Mouse (Mus musculus) kidney, postnatal 0 days (tissue): ENCODE data around the gene Clybl. TPM values are rescaled to one million over a fixed set of nuclear protein-coding genes. Genes with fewer than 3 reads are reported as not detected.

Source experiments
- ATAC-seq: fragments of 200-750 bp; cut with Nextera tagmentation; replicated peaks from 2 replicates; pipeline ENCODE4 v1.8.0; 2017; ENCODE audit warnings: low read depth, moderate number of reproducible peaks, moderate TSS enrichment, moderate library complexity; ENCODE audit not compliant: low FRiP score
- DNase-seq: peaks from one replicate; pipeline ENCODE4 v3.0.0-alpha.2; 2016; ENCODE audit warnings: low spot score
- H3K27ac ChIP-seq: fragments of 300-500 bp; sonication (generic); 2 replicates; pipeline ENCODE4 v1.5.1; 2014; ENCODE audit warnings: mild to moderate bottlenecking
- H3K27me3 ChIP-seq: fragments of 300-500 bp; sonication (generic); 2 replicates; pipeline ENCODE4 v1.6.1; 2014; ENCODE audit warnings: low read length, mixed read lengths; ENCODE audit not compliant: insufficient read depth
- H3K36me3 ChIP-seq: fragments of 300-500 bp; sonication (generic); 2 replicates; pipeline ENCODE4 v1.6.1; 2014; ENCODE audit warnings: low read length, mixed read lengths; ENCODE audit not compliant: insufficient read depth
- H3K4me1 ChIP-seq: fragments of 300-500 bp; sonication (generic); replicated peaks from 2 replicates; pipeline ENCODE4 v1.6.1; 2014; ENCODE audit warnings: antibody characterized with exemption, low read length, mixed read lengths; ENCODE audit not compliant: insufficient read depth
- H3K4me2 ChIP-seq: fragments of 300-500 bp; sonication (generic); 2 replicates; pipeline ENCODE4 v1.6.1; 2014; ENCODE audit warnings: mild to moderate bottlenecking, low read length, moderate library complexity, mixed read lengths
- H3K4me3 ChIP-seq: fragments of 300-500 bp; sonication (generic); replicated peaks from 2 replicates; pipeline ENCODE4 v1.5.1; 2014; ENCODE audit warnings: low read depth, low read length
- H3K9ac ChIP-seq: fragments of 300-500 bp; sonication (generic); 2 replicates; pipeline ENCODE4 v1.6.1; 2014; ENCODE audit warnings: low read depth, low read length
- H3K9me3 ChIP-seq: fragments of 300-500 bp; sonication (generic); replicated peaks from 2 replicates; pipeline ENCODE4 v1.6.1; 2016; ENCODE audit warnings: low read length, inconsistent platforms, mixed read lengths
- CTCF ChIP-seq: IDR thresholded peaks from 2 replicates; pipeline ENCODE4 v1.5.1; 2016; ENCODE audit warnings: antibody characterized with exemption, low read depth, mild to moderate bottlenecking, moderate library complexity
- WGBS: fragments of 180-500 bp; shearing (Covaris S2); extraction: QIAGEN DNeasy Blood & Tissue Kit; methylation state at CpG from one replicate; pipeline ENCODE4 v1.1.7; 2014; 5-methylcytosine and 5-hydroxymethylcytosine counted together
- polyA plus RNA-seq: library from polyadenylated mRNA; unstranded; fragments of >200 nt; fragmentation: Nextera tagmentation; extraction: Ambion mirVana; gene quantifications from 2 replicates; pipeline ENCODE4 v1.2.1, GENCODE M21; 2015

The Clybl gene
- polyA plus RNA-seq, 1 experiment from 2014 or later: 45.7 TPM

DNA sequence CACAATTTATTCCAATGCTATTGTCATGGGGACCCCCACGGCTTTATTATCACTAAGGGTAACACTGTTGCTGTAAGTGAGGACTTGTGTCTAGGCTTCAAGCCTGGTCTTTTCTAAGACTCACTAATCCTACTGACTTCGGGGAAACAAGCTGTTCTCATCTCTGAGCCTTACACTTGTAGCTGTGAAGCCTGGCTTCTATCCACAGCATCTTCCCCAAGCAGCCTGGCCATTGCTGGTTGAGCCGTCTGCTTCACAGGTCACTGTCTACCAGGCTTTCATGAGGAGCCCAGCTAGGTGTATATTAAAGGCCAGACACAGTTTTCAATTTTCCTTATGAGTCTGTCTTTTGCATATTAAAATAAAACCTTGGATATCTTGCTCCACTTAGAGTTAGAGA lies 177.1 kb downstream of the Clybl start:
- TF ChIP-seq CTCF: no peak
- no peak overlapping the region for H3K4me2 ChIP-seq
- no peak overlapping the region for H3K4me3 ChIP-seq
- H3K27ac ChIP-seq: no peak overlapping the region
- no peaks in the 10 kb centered on the region for H3K27me3 ChIP-seq
- DNase-seq: no peak
- no peaks in the 10 kb centered on the region; the same call in 1 of the 2 replicates for H3K4me1 ChIP-seq
- no peaks in the 10 kb centered on the region for H3K36me3 ChIP-seq
- ATAC-seq: no peak
- no peak overlapping the region for H3K9ac ChIP-seq
- 82% methylated on average over 3 of the region's 3 CpGs for WGBS
- H3K9me3 ChIP-seq: no peaks in the 10 kb centered on the region

DNA sequence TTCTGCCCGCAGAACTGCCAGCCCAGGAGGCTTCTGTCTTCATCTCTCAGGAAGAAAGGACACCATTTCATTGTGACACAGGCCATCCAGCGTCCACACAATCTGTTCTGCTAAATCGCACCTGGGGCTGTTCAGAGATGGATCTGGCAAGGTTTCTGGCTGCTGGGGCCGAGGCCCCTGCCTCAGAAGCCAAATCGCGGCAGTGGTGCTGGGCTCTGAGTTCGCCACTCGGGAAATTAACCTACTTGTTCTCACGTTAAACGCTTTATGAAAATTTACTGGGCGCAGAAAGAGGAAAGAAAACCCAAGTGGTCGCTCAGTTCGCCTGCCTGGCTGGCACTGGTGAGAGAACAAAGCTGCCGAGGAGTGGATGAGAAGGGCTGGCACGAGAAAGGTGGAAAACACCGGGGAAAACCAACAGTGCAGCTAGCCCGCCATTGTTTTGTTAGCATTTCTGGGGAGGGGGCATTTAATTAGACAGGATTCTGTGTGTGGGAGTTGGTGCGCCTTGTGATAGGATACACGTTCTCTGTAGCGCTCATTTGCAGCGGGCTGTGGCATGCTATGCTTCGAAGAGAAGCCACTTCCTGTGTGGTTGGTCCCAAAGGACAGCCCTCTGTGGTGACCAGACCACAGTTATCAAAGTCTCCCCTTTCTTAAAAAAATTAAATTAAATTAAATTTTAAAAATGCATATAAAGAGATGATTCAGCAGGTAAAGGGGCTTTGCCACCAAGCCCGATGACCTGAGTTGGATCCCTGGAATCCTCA lies 177.8 kb downstream of the Clybl start:
- no peak for TF ChIP-seq CTCF
- H3K9ac ChIP-seq: no peak overlapping the region
- no peak overlapping the region for H3K4me3 ChIP-seq
- H3K27ac ChIP-seq: no peak overlapping the region
- H3K4me2 ChIP-seq: no peak overlapping the region
- no peaks in the 10 kb centered on the region; the same call in 1 of the 2 replicates for H3K4me1 ChIP-seq
- ATAC-seq (no peak), DNase-seq (no peak)
- no peaks in the 10 kb centered on the region for H3K9me3 ChIP-seq
- WGBS: 72% methylated on average over 23 of the region's 23 CpGs
- no peaks in the 10 kb centered on the region for H3K27me3 ChIP-seq
- no peaks in the 10 kb centered on the region for H3K36me3 ChIP-seq

DNA sequence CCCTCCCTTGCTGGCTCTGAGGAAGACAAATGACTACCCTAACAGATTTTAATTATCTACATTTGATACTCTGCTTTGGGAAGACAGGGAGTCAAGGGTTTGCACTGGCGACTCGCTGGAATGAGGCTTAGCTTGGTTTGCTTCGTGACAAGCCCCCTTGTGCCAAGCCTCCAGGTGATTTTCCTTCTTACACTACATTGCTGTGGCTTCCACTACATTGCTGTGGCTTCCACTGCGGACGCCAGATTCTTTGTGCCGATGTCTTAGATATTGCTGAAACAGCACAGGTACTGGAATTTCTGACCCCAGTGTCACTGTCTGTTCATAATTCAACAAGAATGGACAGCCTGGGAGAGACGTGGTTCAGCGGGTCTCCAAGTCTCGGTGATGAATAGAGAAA lies 180.3 kb downstream of the Clybl start:
- peak; percentile 72 for DNase-seq
- 44% methylated on average over 9 of the region's 9 CpGs for WGBS
- no peak overlapping the region for H3K27ac ChIP-seq
- H3K4me1 ChIP-seq: peaks cover under 1% of the 10 kb centered on the region
- no peak for TF ChIP-seq CTCF
- no peak for ATAC-seq
- no peaks in the 10 kb centered on the region for H3K36me3 ChIP-seq
- H3K9me3 ChIP-seq: no peaks in the 10 kb centered on the region
- H3K27me3 ChIP-seq: no peaks in the 10 kb centered on the region
- H3K4me3 ChIP-seq: no peak overlapping the region
- H3K9ac ChIP-seq: no peak overlapping the region
- H3K4me2 ChIP-seq: no peak overlapping the region

DNA sequence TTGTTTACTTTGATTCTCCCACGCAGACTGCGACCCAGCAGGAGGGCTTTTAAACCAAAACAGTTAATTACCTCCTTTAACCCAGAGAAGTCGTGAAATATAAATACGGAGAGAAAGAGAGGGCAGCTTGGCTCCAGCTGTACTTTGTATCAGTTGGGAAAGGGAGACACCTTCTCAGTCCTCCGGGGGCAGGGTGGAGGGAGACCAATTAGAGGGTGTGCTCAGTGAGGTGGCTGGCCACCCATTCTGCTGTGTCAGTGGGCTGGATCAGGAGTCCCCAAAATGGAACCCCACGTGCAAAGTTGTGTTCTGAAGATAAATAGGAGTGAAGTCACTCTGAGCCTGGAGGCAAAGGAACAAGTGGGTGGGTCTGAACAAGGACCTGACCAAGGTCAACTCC lies 181.7 kb downstream of the Clybl start:
- no peak overlapping the region for H3K4me2 ChIP-seq
- no peak; the same call in 1 of the 2 replicates for ATAC-seq

DNA sequence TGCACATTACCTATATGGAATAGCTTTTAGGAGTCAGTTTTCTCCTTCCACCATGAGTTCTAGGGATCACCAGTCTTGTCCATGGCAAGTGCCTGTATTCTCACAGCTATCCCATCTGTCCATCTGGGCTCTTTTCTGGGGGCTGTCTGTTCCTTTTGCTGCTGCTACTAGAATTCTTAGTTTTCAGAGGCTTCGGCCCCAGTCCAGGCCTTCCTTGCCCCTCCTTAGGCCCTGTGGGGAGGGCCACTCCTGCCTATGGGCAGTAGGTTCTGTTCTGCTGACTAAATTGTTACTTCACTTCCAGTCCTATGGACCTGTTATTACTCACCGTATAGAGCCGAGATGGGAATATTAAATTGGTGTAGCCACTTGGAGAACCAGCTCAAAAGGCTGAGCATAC lies 182.5 kb downstream of the Clybl start:
- ATAC-seq (no peak), DNase-seq (no peak)
- Histone ChIP-seq H3K9me3 (no peaks in the 10 kb centered on the region), H3K27ac (no peak overlapping the region), H3K9ac (no peak overlapping the region), H3K4me1 (peaks cover 3% of the 10 kb centered on the region), H3K36me3 (no peaks in the 10 kb centered on the region), H3K4me3 (no peak overlapping the region), H3K4me2 (no peak overlapping the region), H3K27me3 (no peaks in the 10 kb centered on the region)
- TF ChIP-seq CTCF: no peak
- 96% methylated on average over 3 of the region's 3 CpGs for WGBS

More for the DNA sequence above, 181.7 kb downstream of the Clybl start:
- no peak for TF ChIP-seq CTCF
- 13% methylated on average over 6 of the region's 6 CpGs for WGBS
- peaks cover 3% of the 10 kb centered on the region for H3K4me1 ChIP-seq
- H3K9me3 ChIP-seq: no peaks in the 10 kb centered on the region
- no peak for DNase-seq
- no peak overlapping the region for H3K27ac ChIP-seq
- H3K36me3 ChIP-seq: no peaks in the 10 kb centered on the region
- no peak overlapping the region for H3K9ac ChIP-seq
- no peaks in the 10 kb centered on the region for H3K27me3 ChIP-seq
- H3K4me3 ChIP-seq: no peak overlapping the region

DNA sequence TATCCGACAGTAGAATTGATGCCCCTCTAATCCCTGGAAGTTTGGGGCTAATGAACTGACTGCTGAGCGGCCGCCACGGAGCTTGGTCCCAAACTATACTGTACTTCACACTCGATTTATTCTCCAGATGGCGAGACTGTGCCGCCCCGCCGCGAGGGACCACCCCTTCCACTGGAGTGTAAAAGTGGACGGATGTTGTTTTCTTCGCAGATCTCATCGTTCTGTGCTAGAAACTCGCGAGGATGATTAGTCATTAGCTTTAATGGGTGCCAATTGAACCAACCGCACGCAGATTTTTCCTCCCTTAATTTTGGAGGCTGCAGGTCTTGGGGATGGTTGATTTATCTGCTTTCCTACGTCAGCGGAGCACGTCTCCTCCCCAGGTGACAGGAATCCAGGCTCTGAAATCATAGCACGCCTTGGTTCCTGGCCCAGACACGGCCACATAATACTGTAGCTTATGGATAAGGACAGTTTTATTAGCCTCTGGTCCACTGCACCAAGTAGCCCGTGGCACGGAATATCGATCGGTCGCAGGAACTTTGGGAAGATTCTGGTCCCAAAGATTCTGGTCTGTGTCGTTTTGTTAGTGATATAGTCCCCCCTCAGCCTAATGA lies 185.9 kb downstream of the Clybl start:
- no peaks in the 10 kb centered on the region for H3K9me3 ChIP-seq
- peak overlapping the region; percentile 7; the same call in 1 of the 2 replicates for H3K4me3 ChIP-seq

More for the DNA sequence above, 185.9 kb downstream of the Clybl start:
- ATAC-seq: no peak; the same call in 1 of the 2 replicates
- Histone ChIP-seq H3K36me3 (no peaks in the 10 kb centered on the region), H3K9ac (no peak overlapping the region), H3K27me3 (no peaks in the 10 kb centered on the region), H3K4me1 (peaks cover 3% of the 10 kb centered on the region), H3K27ac (no peak overlapping the region), H3K4me2 (peak overlapping the region; percentile 34)
- WGBS: 51% methylated on average over 28 of the region's 28 CpGs
- no peak for DNase-seq
- TF ChIP-seq CTCF: no peak
